Mouse (Mus musculus) neural tube, embryonic 15.5 days (tissue): ENCODE results near the gene H2afy2. TPM values are rescaled to one million over a fixed set of nuclear protein-coding genes. Genes with fewer than 3 reads are reported as not detected.

Experiments
- ATAC-seq: fragments of 200-750 bp; cut with Nextera tagmentation; 2 replicates; pipeline ENCODE4 v1.8.0; 2017; ENCODE audit warnings: mild to moderate bottlenecking, moderate TSS enrichment, moderate library complexity; ENCODE audit not compliant: low FRiP score
- H3K27ac ChIP-seq: fragments of 300-500 bp; sonication (generic); replicated peaks from 2 replicates; pipeline ENCODE4 v1.5.1; 2015; ENCODE audit warnings: mild to moderate bottlenecking, inconsistent platforms
- H3K27me3 ChIP-seq: fragments of 300-500 bp; sonication (generic); replicated peaks from 2 replicates; pipeline ENCODE4 v1.6.1; 2015; ENCODE audit warnings: inconsistent platforms
- H3K36me3 ChIP-seq: fragments of 300-500 bp; sonication (generic); 2 replicates; pipeline ENCODE4 v1.6.1; 2015; ENCODE audit warnings: inconsistent platforms
- H3K4me1 ChIP-seq: fragments of 300-500 bp; sonication (generic); 2 replicates; pipeline ENCODE4 v1.6.1; 2015; ENCODE audit warnings: inconsistent platforms
- H3K4me2 ChIP-seq: fragments of 300-500 bp; sonication (generic); 2 replicates; pipeline ENCODE4 v1.6.1; 2015; ENCODE audit warnings: inconsistent platforms, mild to moderate bottlenecking, moderate library complexity
- H3K4me3 ChIP-seq: fragments of 300-500 bp; sonication (generic); replicated peaks from 2 replicates; pipeline ENCODE4 v1.5.1; 2015; ENCODE audit warnings: mild to moderate bottlenecking, inconsistent platforms
- H3K9ac ChIP-seq: fragments of 300-500 bp; sonication (generic); replicated peaks from 2 replicates; pipeline ENCODE4 v1.6.1; 2015; ENCODE audit warnings: mild to moderate bottlenecking, inconsistent platforms
- H3K9me3 ChIP-seq: fragments of 300-500 bp; sonication (generic); replicated peaks from 2 replicates; pipeline ENCODE4 v1.6.1; 2016; ENCODE audit warnings: inconsistent platforms
- WGBS: fragments of 180-500 bp; shearing (Covaris S2); methylation state at CpG from one replicate; pipeline ENCODE4 v1.1.7; 2015; ENCODE audit warnings: mixed read lengths; 5-methylcytosine and 5-hydroxymethylcytosine counted together
- polyA plus RNA-seq: library from polyadenylated mRNA; unstranded; fragments of >200 nt; fragmentation: Nextera tagmentation; extraction: Ambion mirVana; gene quantifications from 2 replicates; pipeline ENCODE4 v1.2.1, GENCODE M21; 2015

H2afy2 gene
- polyA plus RNA-seq, 1 experiment from 2014 or later, result 258 TPM

DNA sequence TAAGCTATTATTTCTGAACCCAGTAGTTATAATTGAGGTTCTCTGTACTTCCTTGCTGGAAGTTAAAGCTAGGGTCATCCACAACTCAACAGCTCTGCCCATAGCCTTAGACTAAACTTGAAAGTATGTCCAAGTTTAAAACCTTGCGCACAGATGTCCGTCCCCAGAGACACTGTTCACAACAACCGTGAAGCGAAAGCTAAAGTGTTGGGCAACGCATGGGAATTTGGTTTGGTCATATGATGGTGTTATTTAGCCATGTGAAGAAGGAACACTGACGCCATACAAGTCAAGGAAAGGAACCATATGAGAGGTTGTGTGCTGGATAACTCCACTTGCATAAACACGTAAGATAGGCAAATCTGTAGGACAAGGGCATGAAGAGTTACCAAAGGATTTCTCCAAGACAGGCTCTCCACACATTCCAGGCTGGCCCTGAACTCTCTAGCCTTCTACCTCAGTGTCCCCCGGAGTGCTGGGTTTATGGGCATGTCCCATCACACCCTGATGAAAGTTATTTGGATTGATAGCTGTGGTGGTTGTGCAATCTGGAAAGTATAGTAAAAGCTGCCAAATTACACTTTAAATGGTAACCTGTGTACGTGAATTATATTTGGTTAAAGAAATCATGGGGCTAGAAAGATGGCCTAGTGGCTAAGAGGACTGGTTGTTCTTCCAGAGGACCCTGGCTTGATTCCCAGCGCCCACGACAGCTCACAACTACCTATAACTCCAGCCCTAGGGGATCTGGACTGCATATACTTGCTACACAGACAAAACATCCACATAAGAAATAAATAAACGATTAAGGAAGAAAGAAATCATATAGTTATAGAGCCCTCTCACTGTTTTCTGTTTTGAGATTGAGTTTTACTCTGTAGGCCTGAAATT is 66.3 kb downstream of the H2afy2 start:
- H3K4me1 ChIP-seq, result peaks cover 10% of the 10 kb centered on the region
- H3K9me3 ChIP-seq, result no peaks in the 10 kb centered on the region
- H3K4me3 ChIP-seq, result no peak overlapping the region
- 93% methylated on average over 12 of the region's 12 CpGs for WGBS
- no peak overlapping the region for H3K9ac ChIP-seq
- H3K27ac ChIP-seq, result no peak overlapping the region
- no peaks in the 10 kb centered on the region for H3K27me3 ChIP-seq
- no peaks in the 10 kb centered on the region for H3K36me3 ChIP-seq
- no peak for ATAC-seq
- H3K4me2 ChIP-seq, result no peak overlapping the region

DNA sequence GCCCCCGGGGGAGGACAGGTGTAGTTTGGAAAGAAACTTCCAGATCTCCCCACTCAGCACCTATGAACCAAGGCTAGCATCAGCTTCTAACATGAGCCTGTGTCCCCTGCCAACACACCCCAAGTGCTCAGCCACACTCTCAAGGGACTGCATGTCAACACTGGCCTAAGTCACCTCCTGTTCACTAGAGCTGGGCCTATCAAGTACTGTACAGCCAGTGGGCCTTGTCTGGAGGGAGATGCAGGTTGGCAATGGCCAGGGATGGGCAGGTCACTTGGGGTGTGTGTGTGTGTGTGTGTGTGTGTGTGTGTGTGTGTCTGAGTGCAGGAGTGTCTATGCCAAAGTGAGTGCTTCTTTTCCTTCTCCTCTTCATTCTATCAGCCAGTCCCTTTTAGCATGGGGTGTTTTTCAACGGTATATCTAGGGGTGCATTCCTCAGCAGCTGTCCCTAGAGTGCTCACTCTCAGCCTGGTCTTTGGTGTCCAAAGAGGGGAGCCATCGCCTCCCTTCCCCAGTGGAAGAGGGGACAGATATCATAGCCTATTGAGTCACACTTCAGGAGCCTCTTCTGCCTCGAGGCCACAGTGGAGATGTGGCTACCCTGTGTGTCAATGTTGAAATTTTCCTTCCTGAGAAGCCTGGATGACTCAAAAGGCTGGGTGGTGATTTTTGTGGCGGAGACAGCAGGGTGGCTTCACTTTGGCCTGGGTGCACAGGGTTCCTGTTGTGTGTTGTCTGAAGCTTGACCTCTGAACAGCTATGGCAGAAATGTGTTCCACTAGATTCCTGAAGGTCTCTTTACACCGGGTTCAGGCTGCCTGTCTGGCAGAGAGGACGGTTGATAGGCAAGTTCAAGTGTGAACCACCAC is 67.7 kb downstream of the H2afy2 start:
- ATAC-seq, result peak; percentile 43
- Histone ChIP-seq H3K4me2 (peak overlapping the region; percentile 94), H3K27ac (no peak overlapping the region), H3K9ac (no peak overlapping the region), H3K4me3 (peak overlapping the region; percentile 57), H3K36me3 (no peaks in the 10 kb centered on the region), H3K27me3 (no peaks in the 10 kb centered on the region), H3K9me3 (no peaks in the 10 kb centered on the region), H3K4me1 (peaks cover 10% of the 10 kb centered on the region)
- 72% methylated on average over 7 of the region's 7 CpGs for WGBS

DNA sequence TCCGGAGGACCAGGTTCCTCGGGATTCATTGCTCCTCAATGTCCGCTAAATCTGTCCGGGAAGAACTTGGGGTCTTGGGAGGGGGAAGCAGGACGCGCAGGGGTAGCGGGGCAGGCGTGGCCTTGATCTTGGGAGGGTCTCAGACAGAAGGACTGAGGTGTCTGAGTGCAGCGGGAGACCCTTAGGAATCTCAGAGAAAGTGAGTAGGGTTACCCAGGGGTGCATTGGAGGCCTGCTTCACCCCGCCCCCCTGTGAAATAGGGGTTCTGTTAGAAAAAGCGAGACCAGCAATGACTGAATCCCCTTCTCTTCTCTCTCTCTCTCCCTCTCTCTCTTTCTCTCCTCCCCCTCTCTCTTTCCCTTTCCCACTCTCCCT is 68.5 kb downstream of the H2afy2 start:
- peak; percentile 60 for ATAC-seq
- Histone ChIP-seq H3K27ac (no peak overlapping the region), H3K36me3 (no peaks in the 10 kb centered on the region), H3K4me3 (peak overlapping the region; percentile 57), H3K27me3 (no peaks in the 10 kb centered on the region), H3K9me3 (no peaks in the 10 kb centered on the region), H3K4me2 (peak overlapping the region; percentile 94), H3K4me1 (peaks cover 10% of the 10 kb centered on the region), H3K9ac (peak overlapping the region; percentile 53)
- WGBS, result 3% methylated on average over 11 of the region's 11 CpGs

DNA sequence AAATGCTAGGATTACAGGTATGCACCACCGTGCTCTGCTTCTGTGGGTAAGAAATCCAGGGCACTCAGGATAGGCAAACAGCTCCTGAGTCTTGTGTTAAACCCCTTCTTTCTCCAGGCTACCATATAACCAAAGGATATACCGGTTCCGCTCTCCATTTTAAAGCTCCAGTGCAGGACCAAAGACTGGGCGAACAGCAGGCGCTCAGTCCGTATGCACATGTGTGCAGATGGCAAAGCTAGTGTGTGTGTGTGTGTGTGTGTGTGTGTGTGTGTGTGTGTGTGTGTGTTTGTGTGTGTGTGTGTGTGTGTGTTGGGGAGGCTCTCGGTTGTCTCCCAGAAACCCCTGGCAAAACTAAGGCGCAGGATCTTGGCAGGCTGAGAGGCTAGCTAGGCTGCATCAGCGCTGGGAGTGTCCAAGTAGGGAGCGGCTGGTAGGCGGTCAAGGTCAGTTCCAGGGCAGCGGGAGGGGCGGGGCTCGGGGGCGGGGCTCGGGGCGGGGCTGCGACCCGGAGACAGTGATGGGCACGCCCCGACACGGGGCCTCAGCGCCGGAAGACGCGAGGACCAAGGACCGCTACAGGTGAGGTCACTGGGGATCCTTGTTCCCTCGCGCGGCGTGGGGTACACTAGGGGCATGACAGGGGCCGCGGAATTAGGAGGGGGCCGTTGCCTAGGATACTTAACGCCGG is 69.0 kb downstream of the H2afy2 start, which contains the start of gene Aifm2:
Gene Aifm2, plus strand, starts transcription at position 493 of the 691 bp plus-strand sequence.
- H3K4me3 ChIP-seq, result peak within 1 kb of the TSS; percentile 57
- ATAC-seq, result peak; percentile 84
- H3K9me3 ChIP-seq, result no peaks in the 10 kb centered on the region
- H3K4me2 ChIP-seq, result peak within 1 kb of the TSS; percentile 94
- peaks cover 10% of the 10 kb centered on the region for H3K4me1 ChIP-seq
- H3K27me3 ChIP-seq, result no peaks in the 10 kb centered on the region
- peak within 1 kb of the TSS; percentile 53 for H3K9ac ChIP-seq
- 19% methylated on average over 20 of the region's 36 CpGs for WGBS
- 0 out of 2 replicates have a peak within 1 kb of the TSS, but pooled peaks have one; percentile 13 for H3K27ac ChIP-seq
- no peaks in the 10 kb centered on the region for H3K36me3 ChIP-seq

DNA sequence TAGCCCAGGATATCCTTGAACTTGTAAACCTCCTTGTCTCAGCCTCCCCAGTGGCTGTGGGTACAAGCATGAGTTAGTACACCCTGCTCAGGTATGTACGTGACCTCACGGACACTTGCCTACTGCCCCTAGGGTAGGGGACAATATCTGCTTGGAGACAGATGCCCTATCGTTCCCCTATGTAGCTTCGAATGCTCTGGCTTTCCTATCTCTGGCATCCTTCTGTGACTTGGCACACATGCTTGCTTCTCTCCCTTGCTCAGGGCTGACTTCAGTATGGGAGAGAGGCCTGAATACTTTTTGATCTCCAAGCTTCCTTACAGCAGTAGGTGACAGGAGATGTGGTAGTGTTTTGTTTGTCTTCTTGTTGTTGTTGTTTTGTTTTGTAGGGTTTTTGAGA is 69.8 kb downstream of the H2afy2 start:
- Histone ChIP-seq H3K4me2 (no peak overlapping the region), H3K9me3 (no peaks in the 10 kb centered on the region), H3K27me3 (no peaks in the 10 kb centered on the region), H3K27ac (no peak overlapping the region), H3K36me3 (no peaks in the 10 kb centered on the region), H3K4me3 (no peak overlapping the region), H3K9ac (no peak overlapping the region), H3K4me1 (peaks cover 10% of the 10 kb centered on the region)
- no peak for ATAC-seq
- WGBS, result 98% methylated on average over 4 of the region's 4 CpGs

DNA sequence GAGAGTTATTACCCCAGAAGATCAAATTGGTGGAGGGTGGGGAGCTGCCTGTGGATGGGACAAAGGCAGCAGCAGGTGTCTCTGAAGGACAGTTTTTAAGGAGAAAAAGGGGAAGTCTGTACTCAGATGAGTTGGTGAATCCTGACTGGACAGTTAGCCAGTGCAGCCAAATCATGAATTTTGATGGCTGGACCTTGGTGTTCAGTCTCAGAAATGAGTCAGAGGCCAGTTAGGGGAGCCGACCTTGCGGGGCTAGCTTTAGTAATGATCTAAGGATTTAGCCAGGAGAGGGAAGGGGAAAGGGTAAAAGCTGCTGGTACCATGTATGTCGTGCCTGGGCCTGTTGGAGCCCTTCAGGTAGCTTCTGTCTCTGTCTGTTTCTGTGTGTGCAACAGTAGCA is 70.3 kb downstream of the H2afy2 start:
- Histone ChIP-seq H3K9me3 (no peaks in the 10 kb centered on the region), H3K4me2 (no peak overlapping the region), H3K27ac (no peak overlapping the region), H3K9ac (no peak overlapping the region), H3K4me3 (no peak overlapping the region), H3K36me3 (no peaks in the 10 kb centered on the region), H3K27me3 (no peaks in the 10 kb centered on the region), H3K4me1 (peaks cover 10% of the 10 kb centered on the region)
- 77% methylated on average over 3 of the region's 3 CpGs for WGBS
- no peak for ATAC-seq

DNA sequence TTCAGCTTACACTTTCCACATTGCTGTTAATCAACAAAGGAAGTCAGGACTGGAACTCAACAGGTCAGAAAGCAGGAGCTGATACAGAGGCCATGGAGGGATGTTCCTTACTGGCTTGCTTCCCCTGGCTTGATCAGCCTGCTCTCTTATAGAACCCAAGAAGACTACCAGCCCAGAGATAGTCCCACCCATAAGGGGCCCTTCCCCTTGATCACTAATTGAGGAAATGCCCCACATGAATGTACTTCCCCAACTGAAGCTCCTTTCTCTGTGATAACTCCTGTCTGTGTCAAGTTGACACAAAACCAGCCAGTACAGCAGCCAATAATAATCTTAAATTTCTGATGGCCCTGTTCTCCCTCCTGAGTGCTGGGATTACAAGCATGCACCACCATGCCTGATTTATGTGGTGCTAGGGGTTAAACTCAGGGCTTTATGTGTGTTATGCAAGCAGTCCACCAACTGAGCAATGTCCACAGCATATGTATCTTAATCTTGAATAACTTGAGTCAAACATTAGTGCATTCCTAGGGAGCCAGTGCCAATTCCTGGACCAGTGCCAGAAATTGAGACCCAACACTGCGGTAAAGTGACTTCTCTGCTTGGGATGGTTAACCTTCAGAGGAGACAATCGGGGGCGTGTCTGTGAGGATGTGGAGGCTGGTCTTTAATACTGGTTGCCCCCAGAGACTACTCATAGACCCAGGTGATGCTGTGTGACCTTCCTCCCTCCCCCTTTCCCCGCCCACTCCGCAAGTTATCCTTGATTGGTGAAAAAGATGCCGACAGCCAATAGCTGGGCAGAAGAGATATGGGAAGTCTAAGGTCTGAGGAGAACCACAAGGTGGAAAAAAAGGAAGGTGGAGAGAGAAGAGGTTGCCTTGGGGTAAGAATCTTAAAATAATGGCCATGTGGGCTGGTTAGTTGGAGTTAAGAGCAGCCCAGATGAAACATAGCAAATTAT is 77.3 kb downstream of the H2afy2 start:
- Histone ChIP-seq H3K27ac (no peak overlapping the region), H3K9me3 (no peaks in the 10 kb centered on the region), H3K4me2 (no peak overlapping the region), H3K36me3 (peaks cover 28% of the 10 kb centered on the region), H3K9ac (no peak overlapping the region), H3K4me1 (no peaks in the 10 kb centered on the region), H3K27me3 (no peaks in the 10 kb centered on the region), H3K4me3 (no peak overlapping the region)
- ATAC-seq, result no peak
- WGBS, result 74% methylated on average over 6 of the region's 6 CpGs

DNA sequence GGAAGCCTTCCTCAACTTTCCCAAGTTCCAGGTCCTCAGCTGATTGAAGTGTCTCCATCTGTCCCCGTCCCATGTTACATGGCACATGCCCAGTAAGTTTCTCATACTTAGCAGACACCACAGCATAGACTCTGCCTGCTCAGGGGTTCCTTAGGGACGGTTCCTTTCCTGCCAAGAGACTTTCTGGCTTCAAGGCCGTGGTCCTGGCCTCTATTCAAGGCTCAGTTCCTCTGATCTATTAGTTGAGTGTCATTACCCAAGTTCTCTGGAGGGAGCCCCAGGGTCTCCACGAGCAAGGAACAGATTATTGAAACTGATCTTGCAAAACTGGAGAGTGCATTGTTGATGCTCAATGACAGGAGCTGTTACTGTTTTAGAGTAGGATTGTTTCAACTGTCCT is 79.3 kb downstream of the H2afy2 start:
- Histone ChIP-seq H3K4me1 (no peaks in the 10 kb centered on the region), H3K27ac (no peak overlapping the region), H3K9ac (no peak overlapping the region), H3K27me3 (no peaks in the 10 kb centered on the region), H3K4me3 (no peak overlapping the region), H3K36me3 (peaks cover 30% of the 10 kb centered on the region), H3K9me3 (no peaks in the 10 kb centered on the region), H3K4me2 (no peak overlapping the region)
- ATAC-seq, result no peak
- WGBS, result 86% methylated on average over 4 of the region's 4 CpGs

DNA sequence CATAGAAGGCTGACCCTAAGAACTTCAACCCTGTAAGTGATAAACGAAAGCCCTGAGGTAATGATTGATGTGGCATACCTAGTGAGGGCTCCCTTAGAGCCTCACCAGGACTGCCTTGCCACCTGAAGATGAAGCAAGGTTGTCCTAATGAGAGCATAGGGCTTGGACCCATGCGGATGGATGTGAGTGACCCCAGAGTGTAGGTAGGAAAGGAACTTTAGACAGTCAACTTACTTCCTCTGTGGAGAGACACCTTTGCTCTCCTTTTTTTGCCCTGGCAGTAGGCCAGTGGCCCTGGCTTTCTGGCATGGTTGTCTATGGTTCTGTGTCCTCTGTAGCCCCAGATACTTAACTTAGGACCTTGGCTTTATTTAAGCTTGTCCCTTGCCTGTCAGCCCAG is 86.9 kb downstream of the H2afy2 start:
- Histone ChIP-seq H3K27ac (no peak overlapping the region), H3K4me3 (peak overlapping the region; percentile 96), H3K4me2 (peak overlapping the region; percentile 100), H3K4me1 (peaks cover 35% of the 10 kb centered on the region), H3K27me3 (no peaks in the 10 kb centered on the region), H3K36me3 (peaks cover 24% of the 10 kb centered on the region), H3K9ac (peak overlapping the region; percentile 76; the same call in 1 of the 2 replicates), H3K9me3 (no peaks in the 10 kb centered on the region)
- no peak for ATAC-seq
- 98% methylated on average over 2 of the region's 2 CpGs for WGBS

DNA sequence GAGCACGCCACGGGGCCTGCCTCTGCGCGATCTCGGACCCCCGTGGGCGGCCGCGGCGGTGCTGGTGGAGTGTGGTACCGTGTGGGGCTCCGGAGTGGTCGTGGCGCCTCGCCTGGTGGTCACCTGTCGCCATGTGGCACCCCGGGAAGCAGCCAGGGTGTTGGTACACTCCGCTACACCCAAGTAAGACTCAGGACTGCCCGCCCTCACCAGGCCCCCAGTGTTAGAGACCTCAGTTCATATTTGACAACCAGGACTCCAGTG is 87.5 kb downstream of the H2afy2 start:
- ATAC-seq, result no peak
- Histone ChIP-seq H3K27ac (no peak overlapping the region), H3K4me3 (peak overlapping the region; percentile 96), H3K4me2 (peak overlapping the region; percentile 100), H3K9ac (peak overlapping the region; percentile 76), H3K4me1 (peaks cover 35% of the 10 kb centered on the region), H3K9me3 (no peaks in the 10 kb centered on the region), H3K36me3 (peaks cover 23% of the 10 kb centered on the region), H3K27me3 (no peaks in the 10 kb centered on the region)
- WGBS, result 14% methylated on average over 19 of the region's 19 CpGs
